Mouse (Mus musculus): ENCODE data around the gene Rif1. TPM values are rescaled to one million over a fixed set of nuclear protein-coding genes. Genes with fewer than 3 reads are reported as not detected.

The Rif1 gene
- 17.5 and 21.3 TPM in 2 replicates for polyA plus RNA-seq (2015; fragmentation: Nextera tagmentation; extraction: Ambion mirVana)

- H3K27me3 ChIP-seq, result no peaks in the 10 kb centered on the region
- H3K9ac ChIP-seq, result peak within 1 kb of the TSS; percentile 98
- peak within 1 kb of the TSS; percentile 86 for H3K4me2 ChIP-seq
- peak within 1 kb of the TSS; percentile 99 for H3K4me3 ChIP-seq (replicated peaks)
- ATAC-seq (ENCODE audit: low read depth) (peak; percentile 95), DNase-seq (peak; percentile 78)
- peaks cover 32% of the 10 kb centered on the region for H3K4me1 ChIP-seq (replicated peaks)
- peaks cover 32% of the 10 kb centered on the region for H3K36me3 ChIP-seq
- no peaks in the 10 kb centered on the region for H3K9me3 ChIP-seq (replicated peaks)
- peak within 1 kb of the TSS; percentile 83 for H3K27ac ChIP-seq
- WGBS (ENCODE audit: insufficient replicate concordance), result 0% methylated on average over 54 of the region's 72 CpGs
These were observed at the start of gene Rif1 for GRCm38 (mm10) chr2:52072491-52073140. Gene Rif1 (plus strand): TSS chr2:52072832.

- Histone ChIP-seq H3K4me1 (replicated peaks) (no peaks in the 10 kb centered on the region), H3K4me2 (no peak overlapping the region), H3K4me3 (replicated peaks) (no peak overlapping the region), H3K9me3 (replicated peaks) (0 out of 2 replicates have a peak, but pooled peaks cover 2% of the 10 kb centered on the region), H3K27ac (no peak overlapping the region), H3K9ac (no peak overlapping the region), H3K27me3 (no peaks in the 10 kb centered on the region), H3K36me3 (no peaks in the 10 kb centered on the region)
- WGBS (ENCODE audit: insufficient replicate concordance), result 68% methylated on average over 4 of the region's 4 CpGs
- no peak for ATAC-seq (ENCODE audit: low read depth)
- DNase-seq, result no peak
These were observed 45.6 kb upstream of the Rif1 start for GRCm38 (mm10) chr2:52027061-52027460.

- Histone ChIP-seq H3K4me3 (replicated peaks) (no peak overlapping the region), H3K4me2 (no peak overlapping the region), H3K27me3 (no peaks in the 10 kb centered on the region), H3K27ac (no peak overlapping the region), H3K4me1 (replicated peaks) (no peaks in the 10 kb centered on the region), H3K36me3 (no peaks in the 10 kb centered on the region), H3K9me3 (replicated peaks) (0 out of 2 replicates have a peak, but pooled peaks cover 2% of the 10 kb centered on the region), H3K9ac (no peak overlapping the region)
- DNase-seq (no peak), ATAC-seq (ENCODE audit: low read depth) (no peak)
- WGBS (ENCODE audit: insufficient replicate concordance), result 63% methylated on average over 3 of the region's 3 CpGs
These were observed 43.2 kb upstream of the Rif1 start for GRCm38 (mm10) chr2:52029426-52029825.

GRCm38 (mm10) chr2:52031491-52031890 is 41.1 kb upstream of the Rif1 start:
- WGBS (ENCODE audit: insufficient replicate concordance), result 56% methylated on average over 4 of the region's 4 CpGs
- Histone ChIP-seq H3K27me3 (peaks cover 2% of the 10 kb centered on the region; the same call in 1 of the 2 replicates), H3K9ac (no peak overlapping the region), H3K9me3 (replicated peaks) (no peaks in the 10 kb centered on the region), H3K4me2 (no peak overlapping the region), H3K4me1 (replicated peaks) (no peaks in the 10 kb centered on the region), H3K4me3 (replicated peaks) (no peak overlapping the region), H3K27ac (no peak overlapping the region), H3K36me3 (no peaks in the 10 kb centered on the region)
- no peak for DNase-seq
- ATAC-seq (ENCODE audit: low read depth), result no peak

- peaks cover 27% of the 10 kb centered on the region for H3K27me3 ChIP-seq
- ATAC-seq (ENCODE audit: low read depth), result no peak
- no peaks in the 10 kb centered on the region for H3K9me3 ChIP-seq (replicated peaks)
- no peak for DNase-seq
- no peaks in the 10 kb centered on the region for H3K4me1 ChIP-seq (replicated peaks)
- no peak overlapping the region for H3K4me2 ChIP-seq
- no peak overlapping the region for H3K9ac ChIP-seq
- 75% methylated on average over 4 of the region's 4 CpGs for WGBS (ENCODE audit: insufficient replicate concordance)
- H3K27ac ChIP-seq, result no peak overlapping the region
- H3K4me3 ChIP-seq (replicated peaks), result no peak overlapping the region
- H3K36me3 ChIP-seq, result no peaks in the 10 kb centered on the region
These were observed 38.0 kb upstream of the Rif1 start for GRCm38 (mm10) chr2:52034601-52035000.

- DNase-seq (no peak), ATAC-seq (ENCODE audit: low read depth) (no peak)
- WGBS (ENCODE audit: insufficient replicate concordance), result 51% methylated on average over 4 of the region's 4 CpGs
These were observed 37.5 kb upstream of the Rif1 start for GRCm38 (mm10) chr2:52035144-52035543.

GRCm38 (mm10) chr2:52036929-52037595 is 35.6 kb upstream of the Rif1 start:
- ATAC-seq (ENCODE audit: low read depth), result no peak
- H3K36me3 ChIP-seq, result no peaks in the 10 kb centered on the region
- peak overlapping the region; percentile 55; the same call in 1 of the 2 replicates for H3K4me2 ChIP-seq
- H3K4me3 ChIP-seq (replicated peaks), result no peak overlapping the region
- no peak overlapping the region for H3K27ac ChIP-seq
- H3K4me1 ChIP-seq (replicated peaks), result no peaks in the 10 kb centered on the region
- WGBS (ENCODE audit: insufficient replicate concordance), result 56% methylated on average over 10 of the region's 11 CpGs
- H3K9me3 ChIP-seq (replicated peaks), result no peaks in the 10 kb centered on the region
- H3K27me3 ChIP-seq, result peaks cover 27% of the 10 kb centered on the region
- no peak overlapping the region for H3K9ac ChIP-seq
- no peak for DNase-seq

More at GRCm38 (mm10) chr2:52035144-52035543, 37.5 kb upstream of the Rif1 start:
- H3K9ac ChIP-seq, result no peak overlapping the region
- no peak overlapping the region for H3K4me2 ChIP-seq
- H3K4me3 ChIP-seq (replicated peaks), result no peak overlapping the region
- no peaks in the 10 kb centered on the region for H3K36me3 ChIP-seq
- H3K4me1 ChIP-seq (replicated peaks), result no peaks in the 10 kb centered on the region
- H3K9me3 ChIP-seq (replicated peaks), result no peaks in the 10 kb centered on the region
- peaks cover 27% of the 10 kb centered on the region for H3K27me3 ChIP-seq
- H3K27ac ChIP-seq, result no peak overlapping the region

- peak within 1 kb of the TSS; percentile 55 for H3K4me2 ChIP-seq
- H3K4me3 ChIP-seq (replicated peaks), result peak within 1 kb of the TSS; percentile 32
- WGBS (ENCODE audit: insufficient replicate concordance), result 3% methylated on average over 17 of the region's 17 CpGs
- H3K27ac ChIP-seq, result no peak within 1 kb of the TSS
- no peak for ATAC-seq (ENCODE audit: low read depth)
- no peaks in the 10 kb centered on the region for H3K9me3 ChIP-seq (replicated peaks)
- no peaks in the 10 kb centered on the region for H3K36me3 ChIP-seq
- DNase-seq, result no peak
- H3K4me1 ChIP-seq (replicated peaks), result no peaks in the 10 kb centered on the region
- H3K9ac ChIP-seq, result no peak within 1 kb of the TSS
- peaks cover 27% of the 10 kb centered on the region for H3K27me3 ChIP-seq
These were observed 34.8 kb upstream of the Rif1 start, which contains the start of gene Tnfaip6 for GRCm38 (mm10) chr2:52037882-52038281. Gene Tnfaip6 (plus strand): TSS chr2:52038009.

GRCm38 (mm10) chr2:52038558-52038957 is 34.1 kb upstream of the Rif1 start:
- H3K4me3 ChIP-seq (replicated peaks), result no peak overlapping the region
- no peak overlapping the region for H3K9ac ChIP-seq
- H3K36me3 ChIP-seq, result no peaks in the 10 kb centered on the region
- H3K4me1 ChIP-seq (replicated peaks), result no peaks in the 10 kb centered on the region
- DNase-seq (no peak), ATAC-seq (ENCODE audit: low read depth) (no peak)
- H3K27ac ChIP-seq, result no peak overlapping the region
- 45% methylated on average over 5 of the region's 5 CpGs for WGBS (ENCODE audit: insufficient replicate concordance)
- no peak overlapping the region for H3K4me2 ChIP-seq
- peaks cover 27% of the 10 kb centered on the region for H3K27me3 ChIP-seq
- H3K9me3 ChIP-seq (replicated peaks), result no peaks in the 10 kb centered on the region

- Histone ChIP-seq H3K9me3 (replicated peaks) (no peaks in the 10 kb centered on the region), H3K27ac (no peak overlapping the region), H3K4me3 (replicated peaks) (no peak overlapping the region), H3K36me3 (no peaks in the 10 kb centered on the region), H3K4me2 (no peak overlapping the region), H3K4me1 (replicated peaks) (no peaks in the 10 kb centered on the region), H3K9ac (no peak overlapping the region), H3K27me3 (peaks cover 27% of the 10 kb centered on the region)
- ATAC-seq (ENCODE audit: low read depth), result no peak
- no peak for DNase-seq
- 59% methylated on average over 8 of the region's 8 CpGs for WGBS (ENCODE audit: insufficient replicate concordance)
These were observed 33.4 kb upstream of the Rif1 start for GRCm38 (mm10) chr2:52039083-52039801.

- Histone ChIP-seq H3K27ac (no peak overlapping the region), H3K4me1 (replicated peaks) (no peaks in the 10 kb centered on the region), H3K4me2 (no peak overlapping the region), H3K4me3 (replicated peaks) (no peak overlapping the region), H3K9ac (no peak overlapping the region), H3K27me3 (peaks cover 20% of the 10 kb centered on the region), H3K36me3 (no peaks in the 10 kb centered on the region), H3K9me3 (replicated peaks) (no peaks in the 10 kb centered on the region)
- no peak for DNase-seq
- 61% methylated on average over 3 of the region's 3 CpGs for whole genome bisulfite sequencing (ENCODE audit: insufficient replicate concordance)
- no peak for ATAC-seq (ENCODE audit: low read depth)
These were observed 30.5 kb upstream of the Rif1 start for GRCm38 (mm10) chr2:52042132-52042531.
